Mouse (Mus musculus) forebrain, embryonic 14.5 days (tissue): ENCODE results near the gene Zcchc24. TPM values are rescaled to one million over a fixed set of nuclear protein-coding genes. Genes with fewer than 3 reads are reported as not detected.

Source experiments
- ATAC-seq: fragments of 200-750 bp; cut with Nextera tagmentation; 2 replicates; pipeline ENCODE4 v1.8.0; 2017; ENCODE audit warnings: mild to moderate bottlenecking, moderate library complexity
- DNase-seq: peaks from one replicate; pipeline ENCODE4 v3.0.0-alpha.2; 2015; ENCODE audit warnings: low spot score
- H3K27ac ChIP-seq: fragments of 300-500 bp; sonication (generic); 2 replicates; pipeline ENCODE4 v1.5.1; 2014; ENCODE audit warnings: low read depth, mild to moderate bottlenecking, control low read depth, low read length, moderate library complexity
- H3K27me3 ChIP-seq: fragments of 300-500 bp; sonication (generic); replicated peaks from 2 replicates; pipeline ENCODE4 v1.6.1; 2014; ENCODE audit warnings: low read length, control low read depth, mixed read lengths; ENCODE audit not compliant: control insufficient read depth, insufficient read depth
- H3K36me3 ChIP-seq: fragments of 300-500 bp; sonication (generic); 2 replicates; pipeline ENCODE4 v1.6.1; 2014; ENCODE audit warnings: low read length, control low read depth; ENCODE audit not compliant: control insufficient read depth, insufficient read depth
- H3K4me1 ChIP-seq: fragments of 300-500 bp; sonication (generic); 2 replicates; pipeline ENCODE4 v1.6.1; 2014; ENCODE audit warnings: antibody characterized with exemption, low read length, control low read depth; ENCODE audit not compliant: control insufficient read depth, insufficient read depth
- H3K4me2 ChIP-seq: fragments of 300-500 bp; sonication (generic); 2 replicates; pipeline ENCODE4 v1.6.1; 2014; ENCODE audit warnings: mild to moderate bottlenecking, control low read depth, low read length
- H3K4me3 ChIP-seq: fragments of 300-500 bp; sonication (generic); 2 replicates; pipeline ENCODE4 v1.5.1; 2014; ENCODE audit warnings: low read depth, low read length, control low read depth
- H3K9ac ChIP-seq: fragments of 300-500 bp; sonication (generic); 2 replicates; pipeline ENCODE4 v1.6.1; 2014; ENCODE audit warnings: mild to moderate bottlenecking, low read length, control low read depth, moderate library complexity
- H3K9me3 ChIP-seq: fragments of 300-500 bp; sonication (generic); replicated peaks from 2 replicates; pipeline ENCODE4 v1.6.1; 2016; ENCODE audit warnings: low read length, control low read depth, mixed read lengths; ENCODE audit not compliant: control insufficient read depth
- WGBS: fragments of 180-500 bp; shearing (Covaris S2); extraction: QIAGEN DNeasy Blood & Tissue Kit; methylation state at CpG from one replicate; pipeline ENCODE4 v1.1.7; 2014; 5-methylcytosine and 5-hydroxymethylcytosine counted together
- polyA plus RNA-seq: library from polyadenylated mRNA; unstranded; fragments of >200 nt; fragmentation: Nextera tagmentation; extraction: Ambion mirVana; gene quantifications from 2 replicates; pipeline ENCODE4 v1.2.1, GENCODE M21; 2014

The Zcchc24 gene
- polyA plus RNA-seq, 1 experiment from 2014 or later = 8.0 TPM

DNA sequence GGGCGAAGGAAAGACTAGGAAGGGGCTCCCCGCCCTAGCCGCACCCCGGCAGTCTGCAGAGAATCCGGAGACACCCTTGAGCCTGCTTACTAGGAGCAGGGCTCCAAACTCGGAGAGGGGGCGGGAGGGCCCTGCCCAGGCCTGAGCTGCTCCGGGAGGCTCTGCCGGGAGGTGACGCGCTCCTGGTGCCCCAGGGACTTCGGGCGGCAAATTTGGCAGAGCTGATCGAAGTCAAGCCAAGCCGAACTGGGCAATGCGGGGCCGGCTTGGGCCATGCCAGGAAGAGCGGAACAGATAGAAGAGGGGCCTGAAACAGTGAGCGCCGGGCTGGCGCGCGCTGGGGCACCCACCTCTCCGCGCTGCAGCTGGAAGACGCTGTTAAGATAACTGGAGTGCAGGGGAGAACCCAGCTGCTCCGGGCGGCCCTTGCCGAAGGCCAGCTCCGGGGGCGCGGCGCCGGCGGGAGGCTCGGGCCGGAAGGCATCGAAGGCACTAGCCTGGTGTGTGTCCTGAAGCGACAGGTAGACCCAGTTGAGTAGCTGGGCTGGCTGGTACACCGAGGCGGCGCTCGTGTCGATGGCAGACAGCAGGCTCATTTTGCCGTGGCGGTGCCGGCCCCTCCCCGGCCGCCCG, 462 bp downstream of the Zcchc24 start:
- H3K9ac ChIP-seq = peak overlapping the region; percentile 64
- peak overlapping the region; percentile 51 for H3K4me3 ChIP-seq
- no peaks in the 10 kb centered on the region for H3K36me3 ChIP-seq
- H3K27me3 ChIP-seq = no peaks in the 10 kb centered on the region
- peaks cover 30% of the 10 kb centered on the region for H3K4me1 ChIP-seq
- 0 out of 2 replicates have a peak overlapping the region, but pooled peaks have one; percentile 9 for H3K27ac ChIP-seq
- ATAC-seq = peak; percentile 47
- DNase-seq = peak; percentile 25
- H3K4me2 ChIP-seq = peak overlapping the region; percentile 98
- H3K9me3 ChIP-seq = no peaks in the 10 kb centered on the region
- under 1% methylated on average over 44 of the region's 50 CpGs for WGBS

DNA sequence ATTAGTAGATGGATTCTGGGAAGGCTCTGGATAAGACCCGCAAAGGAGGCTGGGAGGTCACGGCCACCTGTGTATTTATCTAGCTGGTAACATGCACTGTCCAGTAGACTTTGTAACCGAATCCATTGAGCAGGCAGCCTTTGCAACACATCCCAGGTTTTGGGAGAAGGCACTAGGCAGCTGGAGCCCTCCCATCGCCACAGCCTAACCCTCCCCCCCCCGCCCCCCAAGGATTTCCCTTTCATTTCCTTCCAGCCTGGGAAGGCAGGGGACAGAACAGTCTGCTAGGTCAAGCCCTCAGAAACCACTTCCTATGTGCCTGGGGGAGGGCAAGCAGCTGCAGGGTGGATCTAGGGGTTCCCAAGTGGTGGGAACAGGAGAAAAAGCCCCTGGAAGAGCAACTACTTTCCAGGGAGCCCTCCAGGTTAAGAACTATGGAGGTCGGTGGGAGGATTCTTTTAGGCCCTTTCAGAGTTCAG, 1.1 kb downstream of the Zcchc24 start:
- H3K4me3 ChIP-seq = peak overlapping the region; percentile 51
- H3K27ac ChIP-seq = 0 out of 2 replicates have a peak overlapping the region, but pooled peaks have one; percentile 7
- 20% methylated on average over 6 of the region's 6 CpGs for WGBS

DNA sequence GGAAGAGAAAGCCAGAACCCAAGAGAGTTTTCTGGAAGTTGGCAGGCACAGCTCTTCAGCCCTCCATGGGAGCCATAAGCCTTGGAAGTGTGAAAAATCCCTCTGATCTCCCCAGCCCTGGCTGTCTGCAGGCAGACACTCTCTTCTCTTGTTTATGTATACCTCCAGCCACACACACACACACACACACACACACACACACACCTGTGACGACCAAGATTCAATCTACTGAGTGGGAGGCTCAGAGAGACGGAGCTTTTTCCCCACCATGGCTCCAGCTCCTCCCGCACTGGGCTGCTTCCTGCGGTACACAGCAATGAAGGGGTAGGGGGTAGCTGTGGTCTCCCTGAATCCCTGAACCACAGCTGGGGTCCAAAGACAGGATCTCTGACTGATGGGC, 2.4 kb downstream of the Zcchc24 start:
- Histone ChIP-seq H3K9me3 (no peaks in the 10 kb centered on the region), H3K4me3 (no peak overlapping the region), H3K4me1 (peaks cover 30% of the 10 kb centered on the region), H3K27me3 (no peaks in the 10 kb centered on the region), H3K4me2 (peak overlapping the region; percentile 98), H3K9ac (no peak overlapping the region; the same call in 1 of the 2 replicates), H3K27ac (peak overlapping the region; percentile 59; the same call in 1 of the 2 replicates), H3K36me3 (no peaks in the 10 kb centered on the region)
- WGBS = 49% methylated on average over 4 of the region's 4 CpGs
- no peak for DNase-seq
- no peak for ATAC-seq

More for the DNA sequence above, 1.1 kb downstream of the Zcchc24 start:
- Histone ChIP-seq H3K4me1 (peaks cover 30% of the 10 kb centered on the region), H3K4me2 (peak overlapping the region; percentile 98), H3K27me3 (no peaks in the 10 kb centered on the region), H3K9me3 (no peaks in the 10 kb centered on the region), H3K9ac (peak overlapping the region; percentile 64), H3K36me3 (no peaks in the 10 kb centered on the region)
- ATAC-seq = no peak
- DNase-seq = no peak

DNA sequence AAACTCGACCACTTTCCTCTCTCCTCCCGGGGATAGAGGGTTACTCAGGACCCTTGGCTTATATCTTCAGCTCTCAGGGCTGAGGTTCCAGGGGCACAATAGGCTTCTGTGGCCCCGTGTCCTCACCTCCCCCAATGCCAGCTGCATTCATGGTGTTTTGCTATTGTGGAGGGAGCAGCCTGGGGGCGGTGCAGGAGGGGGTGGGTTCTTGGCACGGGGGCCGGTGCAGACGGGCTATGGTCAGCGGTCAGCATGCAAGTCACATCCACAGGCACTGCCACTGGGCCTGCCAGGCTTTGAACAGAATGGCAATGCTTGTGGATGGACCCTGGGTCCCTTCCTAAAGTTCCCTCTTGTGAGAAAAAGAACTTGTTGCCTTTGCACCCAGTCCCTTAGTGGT, 2.9 kb downstream of the Zcchc24 start:
- H3K27me3 ChIP-seq = no peaks in the 10 kb centered on the region
- H3K9ac ChIP-seq = no peak overlapping the region
- no peaks in the 10 kb centered on the region for H3K9me3 ChIP-seq
- DNase-seq (peak; percentile 70), ATAC-seq (peak; percentile 40)
- H3K4me1 ChIP-seq = peaks cover 30% of the 10 kb centered on the region
- H3K4me2 ChIP-seq = peak overlapping the region; percentile 98
- WGBS = 9% methylated on average over 8 of the region's 8 CpGs
- no peak overlapping the region for H3K4me3 ChIP-seq
- peak overlapping the region; percentile 68 for H3K27ac ChIP-seq
- no peaks in the 10 kb centered on the region for H3K36me3 ChIP-seq

DNA sequence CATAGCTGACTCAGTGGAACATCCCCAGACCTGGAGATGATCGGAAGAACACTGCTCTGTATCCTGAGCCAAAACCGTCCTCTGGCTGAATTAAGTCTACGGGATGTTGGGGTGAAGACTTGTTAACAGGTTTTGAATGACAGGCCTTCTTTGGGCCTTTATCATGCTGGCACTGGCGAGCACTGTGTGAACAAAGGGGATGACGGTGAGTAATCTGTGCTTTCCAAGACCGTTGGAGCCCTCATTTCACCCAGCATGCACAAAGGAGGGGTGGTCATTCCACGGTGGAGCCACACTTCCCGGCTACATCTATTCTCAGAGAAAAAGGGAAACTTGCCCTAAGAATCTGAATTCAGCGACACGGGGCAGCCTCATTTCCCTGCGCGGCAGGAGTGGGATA, 3.7 kb downstream of the Zcchc24 start:
- WGBS = 16% methylated on average over 12 of the region's 12 CpGs
- DNase-seq (peak; percentile 34), ATAC-seq (no peak)
- H3K9ac ChIP-seq = no peak overlapping the region; the same call in 1 of the 2 replicates
- peak overlapping the region; percentile 98 for H3K4me2 ChIP-seq
- peaks cover 30% of the 10 kb centered on the region for H3K4me1 ChIP-seq
- H3K4me3 ChIP-seq = no peak overlapping the region
- H3K9me3 ChIP-seq = no peaks in the 10 kb centered on the region
- H3K27me3 ChIP-seq = no peaks in the 10 kb centered on the region
- H3K36me3 ChIP-seq = no peaks in the 10 kb centered on the region
- peak overlapping the region; percentile 68 for H3K27ac ChIP-seq

DNA sequence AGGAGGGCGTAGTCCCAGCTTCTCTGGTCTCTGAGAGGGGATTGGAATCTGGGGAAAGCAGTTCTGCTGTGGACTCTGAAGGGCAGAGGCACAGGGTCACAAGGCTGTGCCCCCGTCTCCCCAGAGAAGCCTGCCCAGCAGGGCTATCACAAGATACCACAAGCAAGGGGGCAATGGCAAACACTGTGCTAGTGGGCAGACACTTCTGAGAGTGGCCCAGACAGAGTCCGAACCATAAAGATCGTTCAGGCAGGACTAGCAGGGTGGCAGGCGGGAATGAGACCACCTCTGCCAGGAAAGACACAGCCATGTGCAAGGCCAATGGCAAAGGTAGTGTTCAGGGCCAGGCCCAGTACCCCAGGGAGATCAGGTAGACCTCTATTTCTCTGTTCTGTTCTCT, 7.7 kb downstream of the Zcchc24 start:
- DNase-seq = no peak
- no peak for ATAC-seq
- Histone ChIP-seq H3K9me3 (no peaks in the 10 kb centered on the region), H3K4me2 (no peak overlapping the region), H3K27ac (no peak overlapping the region), H3K4me1 (peaks cover 12% of the 10 kb centered on the region), H3K27me3 (no peaks in the 10 kb centered on the region), H3K36me3 (no peaks in the 10 kb centered on the region), H3K9ac (no peak overlapping the region), H3K4me3 (no peak overlapping the region)
- WGBS = 89% methylated on average over 5 of the region's 5 CpGs

DNA sequence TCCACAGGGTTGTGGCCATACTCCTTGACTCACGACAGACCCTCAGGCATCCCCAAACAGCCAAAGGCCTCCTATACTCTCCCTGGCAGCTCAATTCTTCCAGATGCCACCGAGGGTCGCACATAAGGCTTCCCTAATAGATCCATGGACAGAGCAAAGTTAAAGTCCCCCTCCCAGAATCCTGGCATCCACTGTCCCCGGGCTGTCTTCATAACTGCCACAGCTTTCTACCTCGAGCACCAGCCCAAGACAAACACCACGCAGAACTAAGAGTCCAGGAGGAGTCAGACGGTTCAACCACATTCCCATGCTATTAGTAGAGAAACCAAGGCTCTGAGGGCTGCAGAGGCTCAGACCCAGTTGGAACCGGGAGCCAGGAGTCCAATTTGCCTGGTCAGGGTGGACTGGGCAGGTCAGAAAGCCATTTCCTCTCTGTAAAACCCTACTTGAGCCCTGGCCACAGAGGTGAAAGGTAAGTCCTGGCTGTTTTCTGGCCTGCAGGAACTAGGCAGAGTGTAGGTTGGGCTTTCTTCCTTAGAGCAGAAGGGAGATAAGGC, 8.8 kb downstream of the Zcchc24 start:
- H3K9me3 ChIP-seq = no peaks in the 10 kb centered on the region
- 76% methylated on average over 8 of the region's 8 CpGs for WGBS

DNA sequence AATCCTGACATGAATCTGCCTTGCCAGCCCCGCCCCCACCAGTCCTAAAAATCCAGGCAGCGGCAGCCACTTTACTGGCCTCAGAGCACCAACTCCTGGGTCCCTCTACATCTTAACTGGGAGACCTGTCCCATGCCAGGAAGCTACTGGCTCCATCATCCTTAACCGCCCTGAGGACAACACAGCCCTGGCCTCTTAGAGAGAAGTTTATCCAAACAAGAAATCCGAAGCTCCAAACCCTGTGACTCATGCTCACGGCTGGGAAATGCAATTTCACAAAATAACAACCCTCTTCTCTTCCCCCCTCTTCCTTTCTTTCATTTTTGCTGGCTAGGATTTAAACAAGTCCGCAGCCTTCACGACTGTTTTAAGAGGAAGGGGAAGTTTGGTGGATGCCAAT, 9.3 kb downstream of the Zcchc24 start:
- DNase-seq = no peak
- ATAC-seq = no peak
- H3K27me3 ChIP-seq = no peaks in the 10 kb centered on the region
- H3K4me1 ChIP-seq = no peaks in the 10 kb centered on the region
- no peaks in the 10 kb centered on the region for H3K36me3 ChIP-seq
- H3K9me3 ChIP-seq = no peaks in the 10 kb centered on the region
- H3K27ac ChIP-seq = no peak overlapping the region
- H3K9ac ChIP-seq = no peak overlapping the region
- WGBS = 78% methylated on average over 7 of the region's 7 CpGs
- H3K4me3 ChIP-seq = no peak overlapping the region
- no peak overlapping the region for H3K4me2 ChIP-seq

More for the DNA sequence above, 8.8 kb downstream of the Zcchc24 start:
- Histone ChIP-seq H3K4me3 (no peak overlapping the region), H3K4me2 (no peak overlapping the region), H3K27me3 (no peaks in the 10 kb centered on the region), H3K27ac (no peak overlapping the region), H3K9ac (no peak overlapping the region), H3K4me1 (peaks cover under 1% of the 10 kb centered on the region; the same call in 1 of the 2 replicates), H3K36me3 (no peaks in the 10 kb centered on the region)
- DNase-seq = no peak
- ATAC-seq = no peak

DNA sequence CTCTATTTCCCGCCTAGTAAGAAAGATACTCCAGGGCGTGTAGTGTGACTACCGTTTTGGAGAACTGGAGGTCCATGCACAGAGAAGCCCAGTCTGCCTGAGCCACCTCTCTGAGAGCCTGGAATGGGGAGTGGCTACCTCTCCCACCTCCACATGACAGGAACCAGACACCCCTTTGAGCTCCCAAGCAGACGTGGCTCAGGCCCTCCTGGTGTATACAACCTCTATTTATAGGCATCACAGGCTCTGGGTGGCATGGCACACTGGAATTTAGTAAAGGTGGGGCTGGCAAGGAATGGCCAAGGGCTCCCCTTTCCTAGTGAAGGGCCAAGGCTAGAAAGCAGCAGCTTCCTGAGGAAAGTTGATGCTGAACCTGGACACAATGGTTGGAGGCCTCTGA, 10.9 kb downstream of the Zcchc24 start:
- H3K36me3 ChIP-seq = no peaks in the 10 kb centered on the region
- no peaks in the 10 kb centered on the region for H3K4me1 ChIP-seq
- no peaks in the 10 kb centered on the region for H3K9me3 ChIP-seq
- 76% methylated on average over 4 of the region's 4 CpGs for WGBS
- no peak overlapping the region for H3K4me3 ChIP-seq
- no peak overlapping the region for H3K27ac ChIP-seq
- H3K27me3 ChIP-seq = no peaks in the 10 kb centered on the region
- no peak overlapping the region for H3K4me2 ChIP-seq
- no peak for DNase-seq
- no peak overlapping the region for H3K9ac ChIP-seq
- no peak for ATAC-seq
